Mouse (Mus musculus) neural tube, embryonic 15.5 days (tissue): ENCODE results near the gene Msi2. TPM values are rescaled to one million over a fixed set of nuclear protein-coding genes. Genes with fewer than 3 reads are reported as not detected.
A peak's percentile ranks its signal among the peaks of the same experiment; 100 is the strongest.

ENCODE experiments used
- ATAC-seq: fragments of 200-750 bp; cut with Nextera tagmentation; 2 replicates; pipeline ENCODE4 v1.8.0; 2017; ENCODE audit warnings: mild to moderate bottlenecking, moderate TSS enrichment, moderate library complexity; ENCODE audit not compliant: low FRiP score
- H3K27ac ChIP-seq: fragments of 300-500 bp; sonication (generic); replicated peaks from 2 replicates; pipeline ENCODE4 v1.5.1; 2015; ENCODE audit warnings: mild to moderate bottlenecking, inconsistent platforms
- H3K27me3 ChIP-seq: fragments of 300-500 bp; sonication (generic); replicated peaks from 2 replicates; pipeline ENCODE4 v1.6.1; 2015; ENCODE audit warnings: inconsistent platforms
- H3K36me3 ChIP-seq: fragments of 300-500 bp; sonication (generic); 2 replicates; pipeline ENCODE4 v1.6.1; 2015; ENCODE audit warnings: inconsistent platforms
- H3K4me1 ChIP-seq: fragments of 300-500 bp; sonication (generic); 2 replicates; pipeline ENCODE4 v1.6.1; 2015; ENCODE audit warnings: inconsistent platforms
- H3K4me2 ChIP-seq: fragments of 300-500 bp; sonication (generic); 2 replicates; pipeline ENCODE4 v1.6.1; 2015; ENCODE audit warnings: inconsistent platforms, mild to moderate bottlenecking, moderate library complexity
- H3K4me3 ChIP-seq: fragments of 300-500 bp; sonication (generic); replicated peaks from 2 replicates; pipeline ENCODE4 v1.5.1; 2015; ENCODE audit warnings: mild to moderate bottlenecking, inconsistent platforms
- H3K9ac ChIP-seq: fragments of 300-500 bp; sonication (generic); replicated peaks from 2 replicates; pipeline ENCODE4 v1.6.1; 2015; ENCODE audit warnings: mild to moderate bottlenecking, inconsistent platforms
- H3K9me3 ChIP-seq: fragments of 300-500 bp; sonication (generic); replicated peaks from 2 replicates; pipeline ENCODE4 v1.6.1; 2016; ENCODE audit warnings: inconsistent platforms
- WGBS: fragments of 180-500 bp; shearing (Covaris S2); methylation state at CpG from one replicate; pipeline ENCODE4 v1.1.7; 2015; ENCODE audit warnings: mixed read lengths; 5-methylcytosine and 5-hydroxymethylcytosine counted together
- polyA plus RNA-seq: library from polyadenylated mRNA; unstranded; fragments of >200 nt; fragmentation: Nextera tagmentation; extraction: Ambion mirVana; gene quantifications from 2 replicates; pipeline ENCODE4 v1.2.1, GENCODE M21; 2015

The Msi2 gene
- polyA plus RNA-seq, 1 experiment from 2014 or later: 20.7 TPM

- 20% methylated on average over 10 of the region's 10 CpGs for WGBS
- Histone ChIP-seq H3K4me2 (no peak overlapping the region), H3K27me3 (no peaks in the 10 kb centered on the region), H3K4me3 (no peak overlapping the region), H3K9me3 (no peaks in the 10 kb centered on the region), H3K27ac (no peak overlapping the region), H3K36me3 (no peaks in the 10 kb centered on the region), H3K9ac (no peak overlapping the region), H3K4me1 (peaks cover 22% of the 10 kb centered on the region)
- no peak for ATAC-seq
These were observed 409.1 kb downstream of the Msi2 start for GRCm38 (mm10) chr11:88309059-88309700.

- no peak for ATAC-seq
- peaks cover 20% of the 10 kb centered on the region for H3K4me1 ChIP-seq
- no peaks in the 10 kb centered on the region for H3K36me3 ChIP-seq
- no peaks in the 10 kb centered on the region for H3K9me3 ChIP-seq
- H3K27me3 ChIP-seq: no peaks in the 10 kb centered on the region
- H3K9ac ChIP-seq: no peak overlapping the region
- H3K4me3 ChIP-seq: no peak overlapping the region
- H3K27ac ChIP-seq: no peak overlapping the region
- no peak overlapping the region for H3K4me2 ChIP-seq
- WGBS: 84% methylated on average over 14 of the region's 14 CpGs
These were observed 410.4 kb downstream of the Msi2 start for GRCm38 (mm10) chr11:88307616-88308543.

GRCm38 (mm10) chr11:88305759-88306158 lies 412.6 kb downstream of the Msi2 start:
- no peaks in the 10 kb centered on the region for H3K9me3 ChIP-seq

GRCm38 (mm10) chr11:88301619-88302018 lies 416.7 kb downstream of the Msi2 start:
- no peaks in the 10 kb centered on the region for H3K9me3 ChIP-seq
- H3K27ac ChIP-seq: no peak overlapping the region
- ATAC-seq: no peak
- H3K4me2 ChIP-seq: peak overlapping the region; percentile 22; the same call in 1 of the 2 replicates
- H3K4me1 ChIP-seq: 0 out of 2 replicates have a peak, but pooled peaks cover 4% of the 10 kb centered on the region
- no peak overlapping the region for H3K4me3 ChIP-seq
- no peaks in the 10 kb centered on the region for H3K36me3 ChIP-seq
- WGBS: 46% methylated on average over 6 of the region's 6 CpGs
- no peaks in the 10 kb centered on the region for H3K27me3 ChIP-seq
- H3K9ac ChIP-seq: no peak overlapping the region

More at GRCm38 (mm10) chr11:88305759-88306158, 412.6 kb downstream of the Msi2 start:
- no peak overlapping the region for H3K27ac ChIP-seq
- no peak overlapping the region for H3K4me2 ChIP-seq
- peaks cover 20% of the 10 kb centered on the region for H3K4me1 ChIP-seq
- WGBS: 97% methylated on average over 6 of the region's 6 CpGs
- H3K4me3 ChIP-seq: no peak overlapping the region
- H3K9ac ChIP-seq: no peak overlapping the region
- H3K27me3 ChIP-seq: no peaks in the 10 kb centered on the region
- no peak for ATAC-seq
- H3K36me3 ChIP-seq: no peaks in the 10 kb centered on the region

GRCm38 (mm10) chr11:88299345-88299744 lies 419.0 kb downstream of the Msi2 start:
- no peak overlapping the region for H3K4me3 ChIP-seq
- no peak overlapping the region for H3K4me2 ChIP-seq
- no peak for ATAC-seq
- H3K9me3 ChIP-seq: no peaks in the 10 kb centered on the region
- WGBS: 50% methylated on average over 4 of the region's 4 CpGs
- H3K36me3 ChIP-seq: no peaks in the 10 kb centered on the region
- peaks cover 16% of the 10 kb centered on the region for H3K4me1 ChIP-seq
- no peak overlapping the region for H3K9ac ChIP-seq
- H3K27ac ChIP-seq: no peak overlapping the region
- H3K27me3 ChIP-seq: no peaks in the 10 kb centered on the region

- no peak overlapping the region for H3K4me3 ChIP-seq
- no peak overlapping the region for H3K4me2 ChIP-seq
- peaks cover 25% of the 10 kb centered on the region for H3K4me1 ChIP-seq
- H3K9ac ChIP-seq: no peak overlapping the region
- WGBS: 42% methylated on average over 4 of the region's 4 CpGs
- no peaks in the 10 kb centered on the region for H3K27me3 ChIP-seq
- no peak for ATAC-seq
- H3K9me3 ChIP-seq: no peaks in the 10 kb centered on the region
- no peak overlapping the region for H3K27ac ChIP-seq
- no peaks in the 10 kb centered on the region for H3K36me3 ChIP-seq
These were observed 420.8 kb downstream of the Msi2 start for GRCm38 (mm10) chr11:88297526-88297925.

GRCm38 (mm10) chr11:88295298-88295697 lies 423.0 kb downstream of the Msi2 start:
- 21% methylated on average over 5 of the region's 5 CpGs for WGBS
- ATAC-seq: no peak
- Histone ChIP-seq H3K4me2 (no peak overlapping the region), H3K4me1 (peaks cover 32% of the 10 kb centered on the region), H3K36me3 (no peaks in the 10 kb centered on the region), H3K4me3 (no peak overlapping the region), H3K9me3 (no peaks in the 10 kb centered on the region), H3K27me3 (no peaks in the 10 kb centered on the region), H3K9ac (no peak overlapping the region), H3K27ac (no peak overlapping the region)

- no peak for ATAC-seq
- Histone ChIP-seq H3K27me3 (no peaks in the 10 kb centered on the region), H3K4me1 (peaks cover 32% of the 10 kb centered on the region), H3K4me2 (peak overlapping the region; percentile 57), H3K36me3 (no peaks in the 10 kb centered on the region), H3K27ac (no peak overlapping the region), H3K9me3 (no peaks in the 10 kb centered on the region), H3K4me3 (peak overlapping the region; percentile 28), H3K9ac (no peak overlapping the region)
- 17% methylated on average over 17 of the region's 17 CpGs for WGBS
These were observed 424.0 kb downstream of the Msi2 start for GRCm38 (mm10) chr11:88294394-88294710.

GRCm38 (mm10) chr11:88293631-88294393 lies 424.5 kb downstream of the Msi2 start, which contains the start of gene Ccdc182:
Gene Ccdc182 (plus strand): TSS chr11:88294058.
- 20% methylated on average over 20 of the region's 20 CpGs for WGBS
- Histone ChIP-seq H3K9me3 (no peaks in the 10 kb centered on the region), H3K9ac (no peak within 1 kb of the TSS), H3K27ac (no peak within 1 kb of the TSS), H3K27me3 (no peaks in the 10 kb centered on the region), H3K36me3 (no peaks in the 10 kb centered on the region), H3K4me2 (peak within 1 kb of the TSS; percentile 57), H3K4me3 (peak within 1 kb of the TSS; percentile 28), H3K4me1 (peaks cover 37% of the 10 kb centered on the region)
- ATAC-seq: no peak

GRCm38 (mm10) chr11:88291688-88292087 lies 426.6 kb downstream of the Msi2 start:
- ATAC-seq: no peak; the same call in 1 of the 2 replicates
- Histone ChIP-seq H3K4me2 (no peak overlapping the region), H3K4me3 (no peak overlapping the region), H3K27me3 (no peaks in the 10 kb centered on the region), H3K9me3 (no peaks in the 10 kb centered on the region), H3K9ac (no peak overlapping the region; the same call in 1 of the 2 replicates), H3K36me3 (no peaks in the 10 kb centered on the region), H3K27ac (no peak overlapping the region), H3K4me1 (peaks cover 43% of the 10 kb centered on the region)
- WGBS: 28% methylated on average over 4 of the region's 4 CpGs

- H3K4me3 ChIP-seq: no peak overlapping the region
- H3K36me3 ChIP-seq: no peaks in the 10 kb centered on the region
- H3K27ac ChIP-seq: no peak overlapping the region
- no peaks in the 10 kb centered on the region for H3K27me3 ChIP-seq
- ATAC-seq: no peak
- H3K4me2 ChIP-seq: no peak overlapping the region
- no peaks in the 10 kb centered on the region for H3K9me3 ChIP-seq
- WGBS: 82% methylated on average over 4 of the region's 4 CpGs
- no peak overlapping the region for H3K9ac ChIP-seq
- H3K4me1 ChIP-seq: peaks cover 44% of the 10 kb centered on the region
These were observed 427.1 kb downstream of the Msi2 start for GRCm38 (mm10) chr11:88291245-88291644.
